Mouse (Mus musculus) embryonic fibroblast, embryonic 13.5 days (primary cell): ENCODE measurements around the gene Commd7. TPM values are rescaled to one million over a fixed set of nuclear protein-coding genes. Genes with fewer than 3 reads are reported as not detected.

Experiments used
- H3K27ac ChIP-seq: 2 replicates; pipeline ENCODE4 v1.5.1; 2012; ENCODE audit warnings: low read length, control low read depth, inconsistent platforms; ENCODE audit not compliant: insufficient read depth
- H3K4me1 ChIP-seq: 2 replicates; pipeline ENCODE4 v1.6.1; 2011; ENCODE audit warnings: low read length; ENCODE audit not compliant: control insufficient read depth, insufficient read depth
- H3K4me3 ChIP-seq: 2 replicates; pipeline ENCODE4 v1.5.1; 2011; ENCODE audit warnings: mild to moderate bottlenecking, control low read depth, low read length; ENCODE audit not compliant: insufficient read depth
- CTCF ChIP-seq: IDR thresholded peaks from 2 replicates; pipeline ENCODE4 v1.5.1; 2011; ENCODE audit warnings: mild to moderate bottlenecking, control low read depth, low read length, moderate library complexity, borderline replicate concordance; ENCODE audit not compliant: insufficient read depth
- POLR2A ChIP-seq: IDR thresholded peaks from 2 replicates; pipeline ENCODE4 v1.6.1; 2011; ENCODE audit warnings: low read depth, mild to moderate bottlenecking, control low read depth, low read length, moderate library complexity
- polyA plus RNA-seq: library from polyadenylated mRNA; stranded (reverse); fragments of >200 nt; gene quantifications from 2 replicates; pipeline ENCODE4 v1.2.4, GENCODE M21; 2011; ENCODE audit warnings: low read depth; ENCODE audit not compliant: missing spikeins, insufficient read length

Commd7 gene
- polyA plus RNA-seq, 1 experiment = 34.3 TPM

GRCm38 (mm10) chr2:153593186-153593585, 39.4 kb downstream of the Commd7 start:
- Histone ChIP-seq H3K4me3 (no peak overlapping the region), H3K4me1 (no peaks in the 10 kb centered on the region), H3K27ac (no peak overlapping the region)
- TF ChIP-seq CTCF (no peak), POLR2A (no peak)

GRCm38 (mm10) chr2:153592056-153593014, 40.2 kb downstream of the Commd7 start:
- Histone ChIP-seq H3K4me1 (no peaks in the 10 kb centered on the region), H3K27ac (no peak overlapping the region; the same call in 1 of the 2 replicates), H3K4me3 (no peak overlapping the region)
- TF ChIP-seq CTCF (no peak), POLR2A (no peak)

GRCm38 (mm10) chr2:153586515-153587174, 45.9 kb downstream of the Commd7 start:
- no peak overlapping the region for H3K4me3 ChIP-seq
- no peaks in the 10 kb centered on the region for H3K4me1 ChIP-seq
- TF ChIP-seq POLR2A = no peak
- peak; percentile 52; the same call in 1 of the 2 replicates for TF ChIP-seq CTCF
- H3K27ac ChIP-seq = no peak overlapping the region

GRCm38 (mm10) chr2:153585981-153586380, 46.6 kb downstream of the Commd7 start:
- Histone ChIP-seq H3K4me1 (no peaks in the 10 kb centered on the region), H3K4me3 (no peak overlapping the region), H3K27ac (no peak overlapping the region)
- TF ChIP-seq CTCF (no peak), POLR2A (no peak)

- no peaks in the 10 kb centered on the region for H3K4me1 ChIP-seq
- H3K27ac ChIP-seq = no peak overlapping the region
- TF ChIP-seq CTCF (no peak), POLR2A (no peak)
These were observed 48.2 kb downstream of the Commd7 start for GRCm38 (mm10) chr2:153584396-153584795.

GRCm38 (mm10) chr2:153583641-153584049, 48.9 kb downstream of the Commd7 start:
- Histone ChIP-seq H3K4me3 (no peak overlapping the region), H3K27ac (no peak overlapping the region), H3K4me1 (no peaks in the 10 kb centered on the region)
- TF ChIP-seq POLR2A = no peak
- TF ChIP-seq CTCF = no peak

More at GRCm38 (mm10) chr2:153584396-153584795, 48.2 kb downstream of the Commd7 start:
- no peak overlapping the region for H3K4me3 ChIP-seq

DNA sequence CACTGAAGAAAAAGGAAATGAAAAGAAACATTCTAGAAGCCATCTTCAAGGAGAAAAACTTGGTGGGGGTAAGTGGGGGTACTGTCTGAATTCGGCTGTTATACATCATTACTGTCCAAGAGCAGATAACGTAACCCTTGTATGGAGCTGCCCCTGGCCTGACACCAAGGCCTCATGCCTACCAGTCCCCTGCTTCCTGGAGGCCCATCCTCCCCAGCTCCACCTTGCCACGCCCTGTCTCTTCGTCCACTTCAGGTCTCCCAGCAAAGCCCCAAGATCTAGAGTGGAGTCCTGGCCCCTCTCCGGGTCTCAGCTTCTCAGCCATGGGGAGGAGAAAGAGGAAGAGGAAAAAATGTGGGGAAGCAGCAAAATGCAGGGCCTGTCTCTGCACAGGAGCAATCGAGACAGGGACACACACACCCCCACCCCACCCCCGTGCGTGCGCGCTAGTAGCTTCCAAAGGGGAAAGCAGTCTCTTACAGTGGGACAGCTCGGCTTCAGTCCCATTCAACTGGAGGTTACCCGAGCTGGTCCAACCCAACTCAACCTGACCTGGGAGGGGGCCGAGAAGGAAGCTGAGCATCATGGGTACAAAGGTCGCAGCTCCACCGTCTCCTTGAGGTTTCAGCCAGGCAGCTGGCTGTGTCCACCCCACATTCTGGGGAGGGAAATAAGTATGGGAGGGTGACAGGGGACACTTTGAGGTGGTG, 49.5 kb downstream of the Commd7 start:
- Histone ChIP-seq H3K4me3 (no peak overlapping the region), H3K27ac (no peak overlapping the region), H3K4me1 (no peaks in the 10 kb centered on the region)
- TF ChIP-seq CTCF (no peak), POLR2A (no peak)

DNA sequence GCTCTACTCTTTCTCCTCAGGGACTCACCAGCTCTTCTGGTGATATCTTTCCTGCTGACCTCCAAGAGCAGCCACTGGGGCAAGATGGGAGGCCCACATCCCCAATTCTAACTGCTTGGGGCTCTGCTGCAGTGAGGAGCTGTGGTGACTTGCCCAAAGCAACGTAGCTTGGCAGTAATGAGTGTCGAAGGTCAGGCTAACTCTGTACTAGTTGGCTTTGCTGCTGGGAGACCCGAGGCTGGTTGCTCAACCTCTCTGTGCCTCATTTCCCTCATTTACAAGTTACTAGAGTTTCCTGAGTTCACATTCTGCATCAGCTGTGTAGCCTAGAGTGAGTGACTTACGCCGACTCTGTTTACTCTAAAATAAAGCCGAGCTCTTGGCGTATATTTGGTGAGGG, 51.2 kb downstream of the Commd7 start:
- Histone ChIP-seq H3K27ac (no peak overlapping the region), H3K4me3 (no peak overlapping the region), H3K4me1 (no peaks in the 10 kb centered on the region)
- no peak for TF ChIP-seq CTCF

- Histone ChIP-seq H3K4me1 (no peaks in the 10 kb centered on the region), H3K27ac (no peak overlapping the region), H3K4me3 (no peak overlapping the region)
- TF ChIP-seq POLR2A (no peak), CTCF (no peak)
These were observed 52.1 kb downstream of the Commd7 start for GRCm38 (mm10) chr2:153580458-153580985.
